Mouse (Mus musculus) kidney, embryonic 14.5 days (tissue): ENCODE measurements around the gene Tmem212. TPM values are rescaled to one million over a fixed set of nuclear protein-coding genes. Genes with fewer than 3 reads are reported as not detected.
"Not testable (repeated sequence)": the region's sequence is repeated elsewhere in the genome, so short reads cannot be mapped to it uniquely, and the experiment has no call there.

Experiments
- ATAC-seq: fragments of 200-750 bp; cut with Nextera tagmentation; 2 replicates; pipeline ENCODE4 v1.8.0; 2017; ENCODE audit warnings: moderate number of reproducible peaks, mild to moderate bottlenecking, moderate TSS enrichment, moderate library complexity; ENCODE audit not compliant: low FRiP score, low TSS enrichment
- H3K27ac ChIP-seq: fragments of 300-500 bp; sonication (generic); 2 replicates; pipeline ENCODE4 v1.5.1; 2014; ENCODE audit warnings: low read depth, mild to moderate bottlenecking, low read length, moderate library complexity, mixed read lengths
- H3K27me3 ChIP-seq: fragments of 300-500 bp; sonication (generic); 2 replicates; pipeline ENCODE4 v1.6.1; 2014; ENCODE audit warnings: mild to moderate bottlenecking, low read length; ENCODE audit not compliant: control insufficient read depth, insufficient read depth
- H3K36me3 ChIP-seq: fragments of 300-500 bp; sonication (generic); 2 replicates; pipeline ENCODE4 v1.6.1; 2014; ENCODE audit warnings: low read length, mixed read lengths; ENCODE audit not compliant: control insufficient read depth, insufficient read depth
- H3K4me1 ChIP-seq: fragments of 300-500 bp; sonication (generic); 2 replicates; pipeline ENCODE4 v1.6.1; 2014; ENCODE audit warnings: low read length, mixed read lengths; ENCODE audit not compliant: control insufficient read depth, insufficient read depth
- H3K4me2 ChIP-seq: fragments of 300-500 bp; sonication (generic); replicated peaks from 2 replicates; pipeline ENCODE4 v1.6.1; 2014; ENCODE audit warnings: low read depth, mild to moderate bottlenecking, low read length
- H3K4me3 ChIP-seq: fragments of 300-500 bp; sonication (generic); 2 replicates; pipeline ENCODE4 v1.5.1; 2014; ENCODE audit warnings: mild to moderate bottlenecking, low read length
- H3K9ac ChIP-seq: fragments of 300-500 bp; sonication (generic); 2 replicates; pipeline ENCODE4 v1.6.1; 2014; ENCODE audit warnings: low read depth, mild to moderate bottlenecking, low read length, moderate library complexity
- H3K9me3 ChIP-seq: fragments of 300-500 bp; sonication (generic); 2 replicates; pipeline ENCODE4 v1.6.1; 2016; ENCODE audit warnings: low read length; ENCODE audit not compliant: control insufficient read depth
- WGBS: fragments of 180-500 bp; shearing (Covaris S2); extraction: QIAGEN DNeasy Blood & Tissue Kit; methylation state at CpG from one replicate; pipeline ENCODE4 v1.1.7; 2014; 5-methylcytosine and 5-hydroxymethylcytosine counted together
- polyA plus RNA-seq: library from polyadenylated mRNA; unstranded; fragments of >200 nt; fragmentation: Nextera tagmentation; extraction: Ambion mirVana; gene quantifications from 2 replicates; pipeline ENCODE4 v1.2.1, GENCODE M21; 2014

Tmem212 gene
- not detected in 2 replicates for polyA plus RNA-seq

GRCm38 (mm10) chr3:27896318-27896892, at the start of gene Tmem212:
Gene Tmem212, minus strand, starts transcription at chr3:27896368.
- Histone ChIP-seq H3K9me3 (no peaks in the 10 kb centered on the region), H3K27ac (peak within 1 kb of the TSS; percentile 47; the same call in 1 of the 2 replicates), H3K4me1 (peaks cover 14% of the 10 kb centered on the region), H3K4me2 (no peak within 1 kb of the TSS), H3K27me3 (no peaks in the 10 kb centered on the region), H3K4me3 (no peak within 1 kb of the TSS), H3K9ac (no peak within 1 kb of the TSS), H3K36me3 (no peaks in the 10 kb centered on the region)
- ATAC-seq, result peak; percentile 32; the same call in 1 of the 2 replicates
- 40% methylated on average over 8 of the region's 8 CpGs for WGBS

- ATAC-seq, H3K9me3 ChIP-seq, H3K27ac ChIP-seq, H3K27me3 ChIP-seq, H3K4me2 ChIP-seq, H3K4me3 ChIP-seq, H3K36me3 ChIP-seq, H3K9ac ChIP-seq, H3K4me1 ChIP-seq: not testable (repeated sequence)
- 83% methylated on average over 2 of the region's 2 CpGs for WGBS
These were observed 49.2 kb upstream of the Tmem212 start for GRCm38 (mm10) chr3:27945397-27945796.

- Histone ChIP-seq H3K4me1 (peaks cover 11% of the 10 kb centered on the region; the same call in 1 of the 2 replicates), H3K36me3 (no peaks in the 10 kb centered on the region), H3K27ac (no peak overlapping the region), H3K27me3 (no peaks in the 10 kb centered on the region), H3K4me3 (no peak overlapping the region), H3K9me3 (no peaks in the 10 kb centered on the region), H3K4me2 (no peak overlapping the region), H3K9ac (no peak overlapping the region)
- no peak for ATAC-seq
- 79% methylated on average over 7 of the region's 7 CpGs for WGBS
These were observed 46.8 kb upstream of the Tmem212 start for GRCm38 (mm10) chr3:27942991-27943390.

GRCm38 (mm10) chr3:27941634-27942033, 45.5 kb upstream of the Tmem212 start:
- H3K9ac ChIP-seq, result no peak overlapping the region
- no peaks in the 10 kb centered on the region for H3K36me3 ChIP-seq
- H3K4me1 ChIP-seq, result peaks cover 12% of the 10 kb centered on the region; the same call in 1 of the 2 replicates
- H3K27me3 ChIP-seq, result 0 out of 2 replicates have a peak, but pooled peaks cover under 1% of the 10 kb centered on the region
- H3K4me3 ChIP-seq, result no peak overlapping the region
- no peak overlapping the region for H3K4me2 ChIP-seq
- H3K9me3 ChIP-seq, result no peaks in the 10 kb centered on the region
- no peak overlapping the region for H3K27ac ChIP-seq
- no peak for ATAC-seq
- 96% methylated on average over 3 of the region's 3 CpGs for whole genome bisulfite sequencing

GRCm38 (mm10) chr3:27938381-27939323, 42.5 kb upstream of the Tmem212 start, which contains the start of gene Pld1:
Gene Pld1, plus strand, starts transcription at chr3:27938695.
- Histone ChIP-seq H3K4me2 (peak within 1 kb of the TSS; percentile 98), H3K9ac (peak within 1 kb of the TSS; percentile 70), H3K27me3 (0 out of 2 replicates have a peak, but pooled peaks cover 3% of the 10 kb centered on the region), H3K4me1 (peaks cover 12% of the 10 kb centered on the region; the same call in 1 of the 2 replicates), H3K9me3 (no peaks in the 10 kb centered on the region), H3K36me3 (no peaks in the 10 kb centered on the region), H3K27ac (peak within 1 kb of the TSS; percentile 62; the same call in 1 of the 2 replicates), H3K4me3 (peak within 1 kb of the TSS; percentile 71)
- ATAC-seq, result peak; percentile 92
- under 1% methylated on average over 67 of the region's 68 CpGs for WGBS

GRCm38 (mm10) chr3:27937144-27938110, 41.3 kb upstream of the Tmem212 start:
- Histone ChIP-seq H3K4me2 (no peak overlapping the region), H3K9me3 (no peaks in the 10 kb centered on the region), H3K27me3 (0 out of 2 replicates have a peak, but pooled peaks cover 3% of the 10 kb centered on the region), H3K4me1 (peaks cover 12% of the 10 kb centered on the region; the same call in 1 of the 2 replicates), H3K4me3 (no peak overlapping the region), H3K27ac (no peak overlapping the region), H3K9ac (no peak overlapping the region), H3K36me3 (no peaks in the 10 kb centered on the region)
- WGBS, result 81% methylated on average over 13 of the region's 13 CpGs
- ATAC-seq, result no peak

GRCm38 (mm10) chr3:27936731-27937130, 40.6 kb upstream of the Tmem212 start:
- H3K4me3 ChIP-seq, result no peak overlapping the region
- 0 out of 2 replicates have a peak, but pooled peaks cover 3% of the 10 kb centered on the region for H3K27me3 ChIP-seq
- H3K36me3 ChIP-seq, result no peaks in the 10 kb centered on the region
- ATAC-seq, result no peak
- no peaks in the 10 kb centered on the region for H3K9me3 ChIP-seq
- 71% methylated on average over 5 of the region's 5 CpGs for WGBS
- no peak overlapping the region for H3K9ac ChIP-seq
- H3K27ac ChIP-seq, result no peak overlapping the region
- H3K4me1 ChIP-seq, result peaks cover 12% of the 10 kb centered on the region; the same call in 1 of the 2 replicates
- no peak overlapping the region for H3K4me2 ChIP-seq

GRCm38 (mm10) chr3:27935644-27936043, 39.5 kb upstream of the Tmem212 start:
- Histone ChIP-seq H3K9me3 (no peaks in the 10 kb centered on the region), H3K9ac (no peak overlapping the region), H3K27me3 (0 out of 2 replicates have a peak, but pooled peaks cover 3% of the 10 kb centered on the region), H3K4me3 (no peak overlapping the region), H3K4me1 (peaks cover 12% of the 10 kb centered on the region; the same call in 1 of the 2 replicates), H3K36me3 (no peaks in the 10 kb centered on the region), H3K27ac (no peak overlapping the region), H3K4me2 (no peak overlapping the region)
- ATAC-seq, result no peak
- WGBS, result 74% methylated on average over 3 of the region's 3 CpGs
